Mouse (Mus musculus) CD4-positive, CD25-positive, alpha-beta regulatory T cell, adult 2 months (primary cell): ENCODE data around the gene Ncoa4.
"Not testable (repeated sequence)": the region's sequence is repeated elsewhere in the genome, so short reads cannot be mapped to it uniquely, and the experiment has no call there.

Source experiments
- DNase-seq: peaks from one replicate; pipeline ENCODE4 v3.0.0-alpha.2; 2012; ENCODE audit warnings: low read depth, low spot score

Ncoa4 gene

GRCm38 (mm10) chr14:32159690-32160246 is at the start of gene Ncoa4:
TSS of gene Ncoa4 (plus strand) at chr14:32159865.
- peak; percentile 99 for DNase-seq

DNA sequence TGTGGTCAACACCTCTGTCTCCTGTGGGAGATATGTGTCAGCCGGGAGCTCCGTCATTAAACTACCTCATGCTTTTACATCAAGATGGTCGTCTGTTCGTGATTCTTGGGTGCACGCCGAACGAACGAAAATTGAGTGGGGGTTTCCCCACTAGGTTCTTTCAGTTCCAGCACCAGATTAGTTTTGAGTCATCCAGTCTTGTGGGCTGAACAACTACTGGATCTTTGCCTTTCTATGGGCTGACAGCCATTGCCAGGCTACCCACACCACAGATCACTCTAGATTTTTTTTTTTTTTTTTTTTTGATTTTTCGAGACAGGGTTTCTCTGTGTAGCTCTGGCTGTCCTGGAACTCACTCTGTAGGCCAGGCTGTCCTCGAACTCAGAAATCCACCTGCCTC is 47.5 kb upstream of the Ncoa4 start:
- not testable (repeated sequence) for DNase-seq

GRCm38 (mm10) chr14:32120940-32121919 is 38.4 kb upstream of the Ncoa4 start:
- no peak for DNase-seq

DNA sequence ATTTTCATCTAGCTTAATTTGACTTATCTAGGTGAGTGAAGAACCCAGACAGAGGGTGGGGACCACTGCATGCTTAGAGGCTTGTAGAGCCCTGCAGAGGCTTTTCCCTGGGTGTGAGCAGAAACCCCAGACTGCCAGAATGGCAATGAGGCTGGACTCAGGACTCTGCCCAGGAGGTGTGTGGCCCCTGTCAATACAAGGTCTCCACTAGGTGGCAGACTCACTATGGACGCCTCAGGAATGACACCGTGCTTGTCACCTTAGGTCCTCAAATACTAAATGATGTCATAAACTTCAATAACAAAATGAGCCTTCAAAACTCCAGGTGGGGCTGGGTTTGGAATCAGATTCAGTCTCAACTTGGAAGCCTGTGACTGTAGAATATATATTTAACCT is 37.7 kb upstream of the Ncoa4 start:
- peak; percentile 67 for DNase-seq

DNA sequence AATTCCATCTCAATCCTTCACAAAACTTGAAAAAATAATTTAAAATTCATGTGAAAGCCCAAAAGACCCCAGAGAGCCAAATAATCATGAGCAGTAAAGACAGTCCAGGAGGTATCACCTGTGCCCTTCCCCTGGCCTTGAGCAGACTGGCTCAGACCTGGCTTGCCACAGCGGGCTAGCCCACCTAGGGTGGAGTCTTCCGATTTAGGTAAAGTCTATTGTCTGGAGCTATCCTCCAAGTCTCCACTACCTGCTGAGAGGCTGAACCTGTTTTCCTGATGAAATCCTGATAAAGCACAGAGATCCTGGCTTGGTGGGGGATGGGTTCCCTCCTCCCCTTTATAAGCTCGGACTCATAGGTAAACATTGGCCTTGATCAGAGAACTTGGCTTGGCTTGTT is 35.4 kb upstream of the Ncoa4 start:
- no peak for DNase-seq

- DNase-seq: not testable (repeated sequence)
Observed at GRCm38 (mm10) chr14:32125256-32125655, 34.4 kb upstream of the Ncoa4 start.

DNA sequence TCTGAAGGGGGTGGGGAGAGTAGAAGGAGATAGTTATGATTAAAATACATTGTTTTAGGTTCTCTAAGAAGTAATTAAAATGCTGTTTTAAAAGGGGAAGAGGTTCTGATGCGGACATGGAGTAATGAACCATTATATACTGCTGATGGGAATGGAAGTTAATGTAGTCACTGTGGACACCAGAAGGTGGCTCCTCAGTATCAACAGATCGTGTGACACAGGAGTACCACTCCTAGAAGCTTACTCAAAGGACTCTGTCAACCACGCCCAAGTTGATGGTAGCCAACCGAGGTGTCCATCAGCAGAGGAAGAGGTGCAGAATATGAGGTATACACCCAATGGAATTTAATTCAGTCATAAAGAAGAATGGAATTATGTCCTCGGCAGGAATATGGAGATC is 31.3 kb upstream of the Ncoa4 start:
- DNase-seq: peak; percentile 8

- no peak for DNase-seq
Observed at GRCm38 (mm10) chr14:32131836-32132235, 27.8 kb upstream of the Ncoa4 start.

- no peak for DNase-seq
Observed at GRCm38 (mm10) chr14:32134293-32134692, 25.4 kb upstream of the Ncoa4 start.

- not testable (repeated sequence) for DNase-seq
Observed at GRCm38 (mm10) chr14:32136467-32136866, 23.2 kb upstream of the Ncoa4 start.

GRCm38 (mm10) chr14:32140359-32140965 is 19.2 kb upstream of the Ncoa4 start:
- no peak for DNase-seq

GRCm38 (mm10) chr14:32141723-32142122 is 17.9 kb upstream of the Ncoa4 start, which contains the start of gene Msmb:
TSS of gene Msmb (plus strand) at chr14:32142023.
- no peak for DNase-seq

GRCm38 (mm10) chr14:32144734-32145133 is 14.9 kb upstream of the Ncoa4 start:
- DNase-seq: no peak

GRCm38 (mm10) chr14:32145401-32145800 is 14.3 kb upstream of the Ncoa4 start:
- no peak for DNase-seq

- no peak for DNase-seq
Observed at GRCm38 (mm10) chr14:32145809-32146511, 13.7 kb upstream of the Ncoa4 start.

GRCm38 (mm10) chr14:32146578-32146977 is 13.1 kb upstream of the Ncoa4 start:
- DNase-seq: no peak

DNA sequence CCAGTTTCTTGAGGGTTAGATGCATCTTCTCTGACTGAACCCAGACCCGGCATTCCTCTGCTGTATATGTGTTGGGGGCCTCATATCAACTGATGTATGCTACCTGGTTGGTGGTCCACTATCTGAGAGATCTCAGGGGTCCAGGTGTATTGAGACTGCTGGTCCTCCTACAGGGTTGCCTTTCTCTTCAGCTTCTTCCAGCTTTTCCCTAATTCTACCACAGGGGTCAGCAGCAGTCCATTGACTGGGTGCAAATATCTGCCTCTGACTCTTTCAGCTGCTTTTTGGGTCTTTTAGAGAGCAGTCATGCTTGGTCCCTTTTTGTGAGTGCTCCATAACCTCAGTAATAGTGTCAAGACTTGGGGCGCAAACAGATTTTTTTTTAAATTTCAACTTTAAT is 8.8 kb upstream of the Ncoa4 start:
- DNase-seq: no peak

DNA sequence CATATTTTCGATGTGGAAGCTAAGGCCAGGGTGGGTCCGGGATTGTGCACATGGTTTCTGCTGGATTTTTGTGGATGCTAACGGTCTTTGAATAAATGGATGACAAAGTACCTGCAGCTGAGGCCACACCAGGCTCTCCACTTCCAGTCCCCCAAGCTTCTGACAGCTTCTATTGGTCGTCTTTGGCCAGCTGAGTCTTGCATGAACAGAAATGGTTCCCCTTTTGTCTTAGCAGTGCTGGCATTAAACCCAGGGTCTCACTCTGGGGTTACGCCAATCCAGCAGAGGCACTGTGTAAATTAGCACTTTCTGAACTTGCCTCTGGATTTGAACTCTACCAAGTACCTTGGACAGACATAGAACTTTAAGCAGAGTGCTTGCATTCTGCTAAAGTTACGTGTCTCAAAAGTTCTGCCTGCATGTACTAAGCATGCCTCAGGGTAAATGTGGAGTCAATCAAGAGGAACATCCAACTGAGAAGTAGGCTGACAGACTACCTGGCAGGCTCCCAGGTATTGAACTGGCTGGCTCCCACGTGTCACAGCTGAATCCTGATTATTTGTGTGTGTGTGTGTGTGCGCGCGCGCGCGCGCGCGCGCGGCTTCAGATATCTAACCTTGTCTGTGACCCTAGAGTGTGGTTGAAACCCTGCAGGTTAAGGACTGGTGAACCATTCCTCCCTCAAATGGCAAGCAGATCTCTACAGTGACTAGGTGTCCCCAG is 7.3 kb upstream of the Ncoa4 start:
- no peak for DNase-seq

- no peak for DNase-seq
Observed at GRCm38 (mm10) chr14:32153156-32153555, 6.5 kb upstream of the Ncoa4 start.

GRCm38 (mm10) chr14:32154758-32155157 is 4.9 kb upstream of the Ncoa4 start:
- no peak for DNase-seq

GRCm38 (mm10) chr14:32159150-32159670 is 455 bp upstream of the Ncoa4 start:
- DNase-seq: no peak
